Mouse (Mus musculus): ENCODE data around the gene Snx3. TPM values are rescaled to one million over a fixed set of nuclear protein-coding genes. Genes with fewer than 3 reads are reported as not detected.

Snx3 gene
- polyA plus RNA-seq, 1 experiment from 2014 or later: 299 TPM

GRCm38 (mm10) chr10:42477550-42478340 is 24.1 kb upstream of the Snx3 start:
- Histone ChIP-seq H3K27me3 (replicated peaks; ENCODE audit: control insufficient read depth, insufficient read depth, low read length) (no peaks in the 10 kb centered on the region), H3K4me1 (replicated peaks; ENCODE audit: control insufficient read depth, insufficient read depth, low read length) (peaks cover 6% of the 10 kb centered on the region), H3K27ac (ENCODE audit: low read length) (peak overlapping the region; percentile 84), H3K4me2 (ENCODE audit: low read length) (peak overlapping the region; percentile 93), H3K9ac (replicated peaks; ENCODE audit: low read depth, low read length) (peak overlapping the region; percentile 87), H3K9me3 (ENCODE audit: control insufficient read depth, low read length) (no peaks in the 10 kb centered on the region), H3K4me3 (replicated peaks; ENCODE audit: low read length) (peak overlapping the region; percentile 78), H3K36me3 (ENCODE audit: control insufficient read depth, insufficient read depth) (no peaks in the 10 kb centered on the region)
- ATAC-seq: no peak; the same call in none of the 2 replicates
- WGBS: 14% methylated on average over 25 of the region's 25 CpGs

- Histone ChIP-seq H3K9me3 (ENCODE audit: control insufficient read depth, low read length) (no peaks in the 10 kb centered on the region), H3K4me3 (replicated peaks; ENCODE audit: low read length) (peak within 1 kb of the TSS; percentile 78), H3K27ac (ENCODE audit: low read length) (peak within 1 kb of the TSS; percentile 84), H3K4me1 (replicated peaks; ENCODE audit: control insufficient read depth, insufficient read depth, low read length) (peaks cover 6% of the 10 kb centered on the region), H3K36me3 (ENCODE audit: control insufficient read depth, insufficient read depth) (no peaks in the 10 kb centered on the region), H3K9ac (replicated peaks; ENCODE audit: low read depth, low read length) (peak within 1 kb of the TSS; percentile 87), H3K4me2 (ENCODE audit: low read length) (peak within 1 kb of the TSS; percentile 93), H3K27me3 (replicated peaks; ENCODE audit: control insufficient read depth, insufficient read depth, low read length) (no peaks in the 10 kb centered on the region)
- ATAC-seq: peak; percentile 95
- under 1% methylated on average over 29 of the region's 29 CpGs for WGBS
Observed at GRCm38 (mm10) chr10:42478341-42478720, 23.5 kb upstream of the Snx3 start, which contains the start of gene Afg1l. Afg1l (minus strand) TSS chr10:42478565.

- no peaks in the 10 kb centered on the region for H3K9me3 ChIP-seq (ENCODE audit: control insufficient read depth, low read length)
- 77% methylated on average over 4 of the region's 4 CpGs for WGBS
- H3K4me2 ChIP-seq (ENCODE audit: low read length): no peak overlapping the region
- no peak overlapping the region for H3K27ac ChIP-seq (ENCODE audit: low read length)
- H3K4me3 ChIP-seq (replicated peaks; ENCODE audit: low read length): no peak overlapping the region
- H3K36me3 ChIP-seq (ENCODE audit: control insufficient read depth, insufficient read depth): no peaks in the 10 kb centered on the region
- no peaks in the 10 kb centered on the region for H3K27me3 ChIP-seq (replicated peaks; ENCODE audit: control insufficient read depth, insufficient read depth, low read length)
- H3K4me1 ChIP-seq (replicated peaks; ENCODE audit: control insufficient read depth, insufficient read depth, low read length): peaks cover 6% of the 10 kb centered on the region
- no peak for ATAC-seq
- H3K9ac ChIP-seq (replicated peaks; ENCODE audit: low read depth, low read length): no peak overlapping the region
Observed at GRCm38 (mm10) chr10:42480719-42481118, 21.1 kb upstream of the Snx3 start.

- H3K36me3 ChIP-seq (ENCODE audit: control insufficient read depth, insufficient read depth): no peaks in the 10 kb centered on the region
- H3K4me3 ChIP-seq (replicated peaks; ENCODE audit: low read length): no peak overlapping the region
- WGBS: 34% methylated on average over 8 of the region's 8 CpGs
- no peak overlapping the region for H3K27ac ChIP-seq (ENCODE audit: low read length)
- H3K27me3 ChIP-seq (replicated peaks; ENCODE audit: control insufficient read depth, insufficient read depth, low read length): no peaks in the 10 kb centered on the region
- no peaks in the 10 kb centered on the region for H3K9me3 ChIP-seq (ENCODE audit: control insufficient read depth, low read length)
- no peaks in the 10 kb centered on the region; the same call in 1 of the 2 replicates for H3K4me1 ChIP-seq (replicated peaks; ENCODE audit: control insufficient read depth, insufficient read depth, low read length)
- H3K9ac ChIP-seq (replicated peaks; ENCODE audit: low read depth, low read length): no peak overlapping the region
- H3K4me2 ChIP-seq (ENCODE audit: low read length): no peak overlapping the region
- ATAC-seq: no peak
Observed at GRCm38 (mm10) chr10:42488606-42489296, 13.1 kb upstream of the Snx3 start.

- ATAC-seq: no peak
- Histone ChIP-seq H3K4me2 (ENCODE audit: low read length) (no peak overlapping the region), H3K27ac (ENCODE audit: low read length) (no peak overlapping the region), H3K27me3 (replicated peaks; ENCODE audit: control insufficient read depth, insufficient read depth, low read length) (no peaks in the 10 kb centered on the region), H3K9me3 (ENCODE audit: control insufficient read depth, low read length) (no peaks in the 10 kb centered on the region), H3K9ac (replicated peaks; ENCODE audit: low read depth, low read length) (no peak overlapping the region), H3K4me1 (replicated peaks; ENCODE audit: control insufficient read depth, insufficient read depth, low read length) (no peaks in the 10 kb centered on the region; the same call in 1 of the 2 replicates), H3K36me3 (ENCODE audit: control insufficient read depth, insufficient read depth) (no peaks in the 10 kb centered on the region), H3K4me3 (replicated peaks; ENCODE audit: low read length) (no peak overlapping the region)
- 57% methylated on average over 1 of the region's 1 CpGs for WGBS
Observed at GRCm38 (mm10) chr10:42491158-42491557, 10.7 kb upstream of the Snx3 start.

GRCm38 (mm10) chr10:42492027-42492771 is 9.6 kb upstream of the Snx3 start:
- H3K9ac ChIP-seq (replicated peaks; ENCODE audit: low read depth, low read length): no peak overlapping the region
- no peak overlapping the region for H3K27ac ChIP-seq (ENCODE audit: low read length)
- H3K4me1 ChIP-seq (replicated peaks; ENCODE audit: control insufficient read depth, insufficient read depth, low read length): no peaks in the 10 kb centered on the region; the same call in 1 of the 2 replicates
- no peaks in the 10 kb centered on the region for H3K9me3 ChIP-seq (ENCODE audit: control insufficient read depth, low read length)
- H3K27me3 ChIP-seq (replicated peaks; ENCODE audit: control insufficient read depth, insufficient read depth, low read length): no peaks in the 10 kb centered on the region
- H3K4me3 ChIP-seq (replicated peaks; ENCODE audit: low read length): no peak overlapping the region
- H3K4me2 ChIP-seq (ENCODE audit: low read length): no peak overlapping the region
- no peaks in the 10 kb centered on the region for H3K36me3 ChIP-seq (ENCODE audit: control insufficient read depth, insufficient read depth)
- ATAC-seq: no peak
- 88% methylated on average over 10 of the region's 10 CpGs for WGBS

- Histone ChIP-seq H3K4me1 (replicated peaks; ENCODE audit: control insufficient read depth, insufficient read depth, low read length) (no peaks in the 10 kb centered on the region; the same call in 1 of the 2 replicates), H3K4me2 (ENCODE audit: low read length) (no peak overlapping the region), H3K36me3 (ENCODE audit: control insufficient read depth, insufficient read depth) (no peaks in the 10 kb centered on the region), H3K9ac (replicated peaks; ENCODE audit: low read depth, low read length) (no peak overlapping the region), H3K4me3 (replicated peaks; ENCODE audit: low read length) (no peak overlapping the region), H3K27me3 (replicated peaks; ENCODE audit: control insufficient read depth, insufficient read depth, low read length) (no peaks in the 10 kb centered on the region), H3K9me3 (ENCODE audit: control insufficient read depth, low read length) (no peaks in the 10 kb centered on the region), H3K27ac (ENCODE audit: low read length) (no peak overlapping the region)
- ATAC-seq: no peak
- WGBS: 64% methylated on average over 4 of the region's 4 CpGs
Observed at GRCm38 (mm10) chr10:42493000-42493399, 8.8 kb upstream of the Snx3 start.

GRCm38 (mm10) chr10:42500611-42501010 is 1.2 kb upstream of the Snx3 start:
- Histone ChIP-seq H3K9me3 (ENCODE audit: control insufficient read depth, low read length) (no peaks in the 10 kb centered on the region), H3K27me3 (replicated peaks; ENCODE audit: control insufficient read depth, insufficient read depth, low read length) (no peaks in the 10 kb centered on the region), H3K4me2 (ENCODE audit: low read length) (no peak overlapping the region), H3K9ac (replicated peaks; ENCODE audit: low read depth, low read length) (no peak overlapping the region), H3K4me1 (replicated peaks; ENCODE audit: control insufficient read depth, insufficient read depth, low read length) (peaks cover 13% of the 10 kb centered on the region), H3K27ac (ENCODE audit: low read length) (no peak overlapping the region), H3K36me3 (ENCODE audit: control insufficient read depth, insufficient read depth) (no peaks in the 10 kb centered on the region), H3K4me3 (replicated peaks; ENCODE audit: low read length) (no peak overlapping the region)
- no peak for ATAC-seq
- 96% methylated on average over 8 of the region's 8 CpGs for whole genome bisulfite sequencing

GRCm38 (mm10) chr10:42501161-42501560 is 669 bp upstream of the Snx3 start:
- 78% methylated on average over 5 of the region's 5 CpGs for WGBS
- Histone ChIP-seq H3K4me2 (ENCODE audit: low read length) (peak overlapping the region; percentile 48), H3K36me3 (ENCODE audit: control insufficient read depth, insufficient read depth) (no peaks in the 10 kb centered on the region), H3K27ac (ENCODE audit: low read length) (peak overlapping the region; percentile 99), H3K9ac (replicated peaks; ENCODE audit: low read depth, low read length) (no peak overlapping the region), H3K27me3 (replicated peaks; ENCODE audit: control insufficient read depth, insufficient read depth, low read length) (no peaks in the 10 kb centered on the region), H3K4me3 (replicated peaks; ENCODE audit: low read length) (no peak overlapping the region; the same call in 1 of the 2 replicates), H3K4me1 (replicated peaks; ENCODE audit: control insufficient read depth, insufficient read depth, low read length) (peaks cover 13% of the 10 kb centered on the region), H3K9me3 (ENCODE audit: control insufficient read depth, low read length) (no peaks in the 10 kb centered on the region)
- no peak for ATAC-seq
